Mouse (Mus musculus) myocyte (in vitro differentiated cells): ENCODE measurements around the gene Ttc33. TPM values are rescaled to one million over a fixed set of nuclear protein-coding genes. Genes with fewer than 3 reads are reported as not detected.

Experiments
- H3K27me3 ChIP-seq: one replicate; pipeline ENCODE4 v1.6.1; 2011; ENCODE audit not compliant: control insufficient read depth, insufficient read depth, insufficient read length
- H3K36me3 ChIP-seq: one replicate; pipeline ENCODE4 v1.6.1; 2011; ENCODE audit not compliant: control insufficient read depth, insufficient read depth
- H3K4me2 ChIP-seq: one replicate; pipeline ENCODE4 v1.6.1; 2011; ENCODE audit warnings: low read depth, control low read depth
- H3K4me3 ChIP-seq: one replicate; pipeline ENCODE4 v1.5.1; 2011; ENCODE audit warnings: mild to moderate bottlenecking, control low read depth, moderate library complexity
- H3K79me2 ChIP-seq: one replicate; pipeline ENCODE4 v1.6.1; 2011; ENCODE audit not compliant: control insufficient read depth, insufficient read depth
- H3ac ChIP-seq: one replicate; pipeline ENCODE4 v1.6.1; 2011; ENCODE audit not compliant: control insufficient read depth, insufficient read length
- CEBPB ChIP-seq: IDR thresholded peaks from 2 replicates; pipeline ENCODE4 v1.6.1; 2011; ENCODE audit warnings: mild to moderate bottlenecking, moderate library complexity; ENCODE audit not compliant: poor library complexity, insufficient read depth, severe bottlenecking
- E2F4 ChIP-seq: IDR thresholded peaks from one replicate; pipeline ENCODE4 v1.6.1; 2011; ENCODE audit warnings: mild to moderate bottlenecking, control low read depth, moderate library complexity; ENCODE audit not compliant: insufficient read depth
- MAX ChIP-seq: IDR thresholded peaks from one replicate; pipeline ENCODE4 v1.6.1; 2011; ENCODE audit warnings: low read depth, mild to moderate bottlenecking, control low read depth
- MYOD1 ChIP-seq, 3 experiments: IDR thresholded peaks; one replicate each; pipeline ENCODE4 v1.6.1; 2011; ENCODE audit warnings: control low read depth in 2 of 3, low read depth in 2 of 3, mild to moderate bottlenecking in 2 of 3, moderate library complexity in 1 of 3; ENCODE audit not compliant: insufficient read length in 2 of 3, control insufficient read depth in 1 of 3
- MYOG ChIP-seq, 3 experiments: IDR thresholded peaks; one replicate each; pipeline ENCODE4 v1.6.1; 2011; ENCODE audit warnings: control low read depth in 2 of 3, low read depth in 2 of 3, mild to moderate bottlenecking in 2 of 3; ENCODE audit not compliant: insufficient read length in 2 of 3, control insufficient read depth in 1 of 3, insufficient read depth in 1 of 3
- POLR2A ChIP-seq: IDR thresholded peaks from one replicate; pipeline ENCODE4 v1.6.1; 2011; ENCODE audit warnings: low read depth, mild to moderate bottlenecking, control low read depth, moderate library complexity; ENCODE audit not compliant: insufficient read length
- POLR2AphosphoS2 ChIP-seq: IDR thresholded peaks from one replicate; pipeline ENCODE4 v1.6.1; 2011; ENCODE audit warnings: low read depth, control low read depth; ENCODE audit not compliant: insufficient read length
- REST ChIP-seq: IDR thresholded peaks from one replicate; pipeline ENCODE4 v1.6.1; 2011; ENCODE audit warnings: mild to moderate bottlenecking, control low read depth, moderate library complexity; ENCODE audit not compliant: insufficient read depth, insufficient read length
- SRF ChIP-seq: IDR thresholded peaks from one replicate; pipeline ENCODE4 v1.6.1; 2011; ENCODE audit warnings: low read depth; ENCODE audit not compliant: control insufficient read depth, insufficient read length
- TCF12 ChIP-seq: IDR thresholded peaks from one replicate; pipeline ENCODE4 v1.6.1; 2011; ENCODE audit warnings: mild to moderate bottlenecking, control low read depth; ENCODE audit not compliant: poor library complexity, insufficient read depth, severe bottlenecking
- TCF3 ChIP-seq: IDR thresholded peaks from one replicate; pipeline ENCODE4 v1.6.1; 2011; ENCODE audit warnings: low read depth, control low read depth; ENCODE audit not compliant: insufficient read length
- USF1 ChIP-seq: IDR thresholded peaks from one replicate; pipeline ENCODE4 v1.6.1; 2011; ENCODE audit warnings: low read depth, mild to moderate bottlenecking, control low read depth, moderate library complexity
- polyA plus RNA-seq: library from polyadenylated mRNA; unstranded; fragments of >200 nt; fragmentation: generic; extraction: Trizol; gene quantifications from one replicate; pipeline ENCODE4 v1.2.1, GENCODE M21; 2012; ENCODE audit warnings: missing spikeins

Ttc33 gene
- polyA plus RNA-seq, 1 experiment = 17.8 TPM

- no peak overlapping the region for H3ac ChIP-seq
Observed at GRCm38 (mm10) chr15:5156355-5156754, 29.0 kb upstream of the Ttc33 start.

GRCm38 (mm10) chr15:5157386-5157785 lies 27.9 kb upstream of the Ttc33 start:
- peaks cover 8% of the 10 kb centered on the region for H3K36me3 ChIP-seq
- TF ChIP-seq E2F4 (no peak), USF1 (no peak), MAX (no peak), MYOG (IDR thresholded peaks at IDR 0.05; ENCODE audit: control insufficient read depth in 1 of 3, insufficient read depth in 1 of 3, insufficient read length in 2 of 3, low read depth in 2 of 3) (no peak)
- H3K79me2 ChIP-seq = peaks cover 84% of the 10 kb centered on the region
- no peak overlapping the region for H3K4me2 ChIP-seq
- no peak overlapping the region for H3ac ChIP-seq
- no peak overlapping the region for H3K4me3 ChIP-seq
- H3K27me3 ChIP-seq = no peaks in the 10 kb centered on the region

More at GRCm38 (mm10) chr15:5156355-5156754, 29.0 kb upstream of the Ttc33 start:
- H3K36me3 ChIP-seq = peaks cover 8% of the 10 kb centered on the region
- no peaks in the 10 kb centered on the region for H3K27me3 ChIP-seq
- no peak overlapping the region for H3K4me3 ChIP-seq
- TF ChIP-seq SRF = no peak
- TF ChIP-seq REST = no peak
- TF ChIP-seq E2F4 = no peak
- TF ChIP-seq MYOD1 (IDR thresholded peaks at IDR 0.05; ENCODE audit: control insufficient read depth in 1 of 3, insufficient read length in 2 of 3, low read depth in 2 of 3) = no peak
- no peak for TF ChIP-seq POLR2AphosphoS2
- TF ChIP-seq USF1 = no peak
- no peak for TF ChIP-seq MYOG (IDR thresholded peaks at IDR 0.05; ENCODE audit: control insufficient read depth in 1 of 3, insufficient read depth in 1 of 3, insufficient read length in 2 of 3, low read depth in 2 of 3)
- no peak for TF ChIP-seq POLR2A
- TF ChIP-seq CEBPB = no peak
- no peak for TF ChIP-seq TCF12
- no peak for TF ChIP-seq TCF3
- no peak for TF ChIP-seq MAX
- H3K79me2 ChIP-seq = peaks cover 94% of the 10 kb centered on the region
- no peak overlapping the region for H3K4me2 ChIP-seq

- no peak overlapping the region for H3K4me3 ChIP-seq
- no peak overlapping the region for H3K4me2 ChIP-seq
- H3ac ChIP-seq = no peak overlapping the region
- no peaks in the 10 kb centered on the region for H3K27me3 ChIP-seq
- TF ChIP-seq MYOG (IDR thresholded peaks at IDR 0.05; ENCODE audit: control insufficient read depth in 1 of 3, insufficient read depth in 1 of 3, insufficient read length in 2 of 3, low read depth in 2 of 3) (peak in 1 of 3 experiments; percentile 8), POLR2AphosphoS2 (no peak), MYOD1 (IDR thresholded peaks at IDR 0.05; ENCODE audit: control insufficient read depth in 1 of 3, insufficient read length in 2 of 3, low read depth in 2 of 3) (no peak)
- peaks cover 13% of the 10 kb centered on the region for H3K36me3 ChIP-seq
- H3K79me2 ChIP-seq = peaks cover 69% of the 10 kb centered on the region
Observed at GRCm38 (mm10) chr15:5158827-5159226, 26.5 kb upstream of the Ttc33 start.

- H3K4me3 ChIP-seq = no peak overlapping the region
- TF ChIP-seq USF1 (no peak), TCF3 (no peak), MYOD1 (IDR thresholded peaks at IDR 0.05; ENCODE audit: control insufficient read depth in 1 of 3, insufficient read length in 2 of 3, low read depth in 2 of 3) (no peak), SRF (no peak), TCF12 (no peak), MYOG (IDR thresholded peaks at IDR 0.05; ENCODE audit: control insufficient read depth in 1 of 3, insufficient read depth in 1 of 3, insufficient read length in 2 of 3, low read depth in 2 of 3) (no peak)
- H3K4me2 ChIP-seq = no peak overlapping the region
- no peaks in the 10 kb centered on the region for H3K27me3 ChIP-seq
- H3ac ChIP-seq = no peak overlapping the region
- peaks cover 62% of the 10 kb centered on the region for H3K36me3 ChIP-seq
- H3K79me2 ChIP-seq = peaks cover 5% of the 10 kb centered on the region
Observed at GRCm38 (mm10) chr15:5165121-5165773, 20.1 kb upstream of the Ttc33 start.

GRCm38 (mm10) chr15:5173217-5173820 lies 12.0 kb upstream of the Ttc33 start:
- Histone ChIP-seq H3K36me3 (peaks cover 84% of the 10 kb centered on the region), H3K4me3 (no peak overlapping the region), H3K79me2 (no peaks in the 10 kb centered on the region), H3K27me3 (no peaks in the 10 kb centered on the region), H3ac (no peak overlapping the region), H3K4me2 (no peak overlapping the region)
- TF ChIP-seq POLR2AphosphoS2 (no peak), POLR2A (no peak), MAX (no peak), MYOD1 (IDR thresholded peaks at IDR 0.05; ENCODE audit: control insufficient read depth in 1 of 3, insufficient read length in 2 of 3, low read depth in 2 of 3) (no peak), REST (no peak), E2F4 (no peak), CEBPB (no peak)
